Mouse (Mus musculus) lung, postnatal 0 days (tissue): ENCODE results near the gene Hist1h1c. TPM values are rescaled to one million over a fixed set of nuclear protein-coding genes. Genes with fewer than 3 reads are reported as not detected.
A peak's percentile ranks its signal among the peaks of the same experiment; 100 is the strongest.

ENCODE experiments used
- ATAC-seq: fragments of 200-750 bp; cut with Nextera tagmentation; 2 replicates; pipeline ENCODE4 v1.8.0; 2017; ENCODE audit warnings: moderate library complexity
- DNase-seq: peaks from one replicate; pipeline ENCODE4 v3.0.0-alpha.2; 2016; ENCODE audit warnings: low spot score
- H3K27ac ChIP-seq: fragments of 300-500 bp; sonication (generic); 2 replicates; pipeline ENCODE4 v1.5.1; 2014; ENCODE audit warnings: antibody characterized with exemption, mild to moderate bottlenecking, low read length, mixed read lengths
- H3K27me3 ChIP-seq: fragments of 300-500 bp; sonication (generic); replicated peaks from 2 replicates; pipeline ENCODE4 v1.6.1; 2014; ENCODE audit warnings: low read length, mixed read lengths; ENCODE audit not compliant: insufficient read depth
- H3K36me3 ChIP-seq: fragments of 300-500 bp; sonication (generic); 2 replicates; pipeline ENCODE4 v1.6.1; 2014; ENCODE audit warnings: low read length, mixed read lengths; ENCODE audit not compliant: insufficient read depth
- H3K4me1 ChIP-seq: fragments of 300-500 bp; sonication (generic); 2 replicates; pipeline ENCODE4 v1.6.1; 2014; ENCODE audit warnings: antibody characterized with exemption, low read depth, low read length, mixed read lengths; ENCODE audit not compliant: insufficient read depth
- H3K4me2 ChIP-seq: fragments of 300-500 bp; sonication (generic); replicated peaks from 2 replicates; pipeline ENCODE4 v1.6.1; 2014; ENCODE audit warnings: low read depth, mild to moderate bottlenecking, low read length, moderate library complexity, mixed read lengths
- H3K4me3 ChIP-seq: fragments of 300-500 bp; sonication (generic); 2 replicates; pipeline ENCODE4 v1.5.1; 2014; ENCODE audit warnings: low read depth, low read length
- H3K9ac ChIP-seq: fragments of 300-500 bp; sonication (generic); replicated peaks from 2 replicates; pipeline ENCODE4 v1.6.1; 2014; ENCODE audit warnings: low read depth, mild to moderate bottlenecking
- H3K9me3 ChIP-seq: fragments of 300-500 bp; sonication (generic); 2 replicates; pipeline ENCODE4 v1.6.1; 2016; ENCODE audit warnings: low read length, mixed read lengths
- CTCF ChIP-seq: IDR thresholded peaks from 2 replicates; pipeline ENCODE4 v1.5.1; 2016; ENCODE audit warnings: antibody characterized with exemption, mild to moderate bottlenecking
- EP300 ChIP-seq: IDR thresholded peaks from 2 replicates; pipeline ENCODE4 v1.6.1; 2016; ENCODE audit warnings: antibody characterized with exemption, mild to moderate bottlenecking, control low read depth
- WGBS: fragments of 180-500 bp; shearing (Covaris S2); extraction: QIAGEN DNeasy Blood & Tissue Kit; methylation state at CpG from one replicate; pipeline ENCODE4 v1.1.7; 2014; 5-methylcytosine and 5-hydroxymethylcytosine counted together
- polyA plus RNA-seq: library from polyadenylated mRNA; unstranded; fragments of >200 nt; fragmentation: Nextera tagmentation; extraction: Ambion mirVana; gene quantifications from 2 replicates; pipeline ENCODE4 v1.2.1, GENCODE M21; 2015

Hist1h1c gene
- polyA plus RNA-seq, 1 experiment from 2014 or later, result 43.3 TPM

DNA sequence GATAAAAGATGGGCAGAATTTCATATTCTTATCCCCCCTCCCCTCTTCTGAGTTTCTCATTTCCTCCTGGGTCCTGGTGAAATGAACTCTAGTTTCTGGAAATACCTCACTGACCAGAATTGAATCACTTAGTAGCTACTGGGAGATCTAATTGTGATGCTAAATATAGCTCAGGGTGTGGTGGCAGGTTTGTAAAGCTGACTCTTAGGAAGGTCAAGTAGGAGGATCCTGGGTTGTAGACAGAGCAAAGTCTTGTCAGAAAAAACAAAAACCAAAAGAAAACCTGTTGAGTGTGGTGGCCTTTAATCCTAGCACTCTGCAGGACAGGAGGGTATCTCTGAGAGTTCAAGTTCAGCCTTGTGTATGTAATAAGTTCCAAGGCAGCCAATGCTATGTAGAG lies 3.4 kb downstream of the Hist1h1c start:
- H3K27ac ChIP-seq, result no peak overlapping the region
- no peak overlapping the region for H3K9ac ChIP-seq
- H3K27me3 ChIP-seq, result no peaks in the 10 kb centered on the region

DNA sequence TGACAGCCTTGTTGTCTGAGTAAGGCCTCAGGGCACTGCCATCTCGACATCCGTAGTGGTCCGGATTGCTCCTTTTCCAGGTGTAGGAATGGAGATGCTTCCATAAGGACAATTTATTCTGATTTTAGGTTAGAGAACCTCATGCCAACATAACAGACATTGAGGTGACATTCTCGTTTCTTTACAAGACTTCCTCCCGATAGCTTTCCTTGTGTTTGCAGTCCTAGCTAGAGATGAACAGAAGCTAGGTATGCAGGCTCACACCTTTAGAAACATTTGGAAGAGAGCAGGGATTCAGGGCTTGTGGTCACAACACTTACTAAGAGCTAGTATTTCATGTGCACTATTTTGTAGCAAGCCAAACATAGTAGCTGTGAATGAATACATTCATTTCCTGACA lies 4.6 kb downstream of the Hist1h1c start:
- ATAC-seq (no peak), DNase-seq (no peak)
- no peak overlapping the region for H3K4me2 ChIP-seq
- no peak overlapping the region for H3K27ac ChIP-seq
- no peak for TF ChIP-seq CTCF
- no peaks in the 10 kb centered on the region; the same call in 1 of the 2 replicates for H3K4me1 ChIP-seq
- H3K36me3 ChIP-seq, result no peaks in the 10 kb centered on the region
- H3K4me3 ChIP-seq, result no peak overlapping the region
- no peaks in the 10 kb centered on the region for H3K9me3 ChIP-seq
- H3K27me3 ChIP-seq, result no peaks in the 10 kb centered on the region
- no peak overlapping the region for H3K9ac ChIP-seq
- 84% methylated on average over 5 of the region's 5 CpGs for WGBS

More for the DNA sequence above, 3.4 kb downstream of the Hist1h1c start:
- Histone ChIP-seq H3K4me1 (no peaks in the 10 kb centered on the region), H3K4me2 (no peak overlapping the region), H3K9me3 (no peaks in the 10 kb centered on the region), H3K4me3 (no peak overlapping the region), H3K36me3 (no peaks in the 10 kb centered on the region)
- DNase-seq (no peak), ATAC-seq (no peak)
- TF ChIP-seq CTCF, result no peak
- no peak for TF ChIP-seq EP300

- DNase-seq (no peak), ATAC-seq (no peak)
- no peaks in the 10 kb centered on the region for H3K36me3 ChIP-seq
- no peak overlapping the region for H3K27ac ChIP-seq
- no peaks in the 10 kb centered on the region for H3K9me3 ChIP-seq
- TF ChIP-seq CTCF, result no peak
- no peak for TF ChIP-seq EP300
- H3K27me3 ChIP-seq, result no peaks in the 10 kb centered on the region
- no peak overlapping the region for H3K9ac ChIP-seq
- no peak overlapping the region for H3K4me3 ChIP-seq
- H3K4me2 ChIP-seq, result no peak overlapping the region
- H3K4me1 ChIP-seq, result no peaks in the 10 kb centered on the region; the same call in 1 of the 2 replicates
- WGBS, result 24% methylated on average over 4 of the region's 4 CpGs
These were observed 5.4 kb downstream of the Hist1h1c start for GRCm38 (mm10) chr13:23743963-23744362.

DNA sequence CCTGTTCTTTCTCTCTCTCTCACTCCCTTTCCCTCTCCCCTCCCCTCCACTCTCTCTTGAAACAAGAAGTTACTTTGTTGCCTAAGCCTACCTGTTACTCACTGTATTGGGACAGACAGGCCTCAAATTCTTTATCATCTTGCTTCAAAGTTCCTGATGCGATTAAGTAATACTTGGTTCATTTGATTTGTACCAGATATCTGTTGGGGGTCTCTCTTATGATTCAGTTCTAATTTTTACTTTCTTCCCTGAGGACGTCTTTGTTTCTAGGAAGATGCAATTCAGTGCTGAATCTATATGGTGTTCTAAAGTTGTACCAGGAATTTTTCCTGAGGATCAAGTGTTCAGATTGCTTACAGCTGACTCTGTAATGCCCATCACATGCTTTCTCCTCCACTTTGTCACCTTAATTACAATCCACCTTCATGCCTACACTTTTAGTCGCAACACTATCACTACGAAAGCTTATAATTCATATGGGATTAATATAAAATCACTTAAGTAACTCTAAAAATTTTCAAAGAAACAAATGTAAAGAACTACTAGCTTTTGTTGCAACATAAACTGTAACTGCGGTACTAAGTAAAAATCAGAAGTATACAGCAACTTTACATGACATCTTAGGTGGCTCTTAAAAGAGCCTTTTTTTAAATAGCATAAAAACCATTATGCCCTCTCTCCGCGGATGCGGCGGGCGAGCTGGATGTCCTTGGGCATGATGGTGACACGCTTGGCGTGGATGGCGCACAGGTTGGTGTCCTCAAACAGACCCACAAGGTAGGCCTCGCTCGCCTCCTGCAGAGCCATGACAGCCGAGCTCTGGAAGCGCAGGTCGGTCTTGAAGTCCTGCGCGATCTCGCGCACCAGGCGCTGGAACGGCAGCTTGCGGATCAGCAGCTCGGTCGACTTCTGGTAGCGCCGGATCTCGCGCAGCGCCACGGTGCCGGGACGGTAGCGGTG lies 6.1 kb downstream of the Hist1h1c start:
- ATAC-seq (no peak), DNase-seq (no peak)
- H3K27ac ChIP-seq, result no peak overlapping the region
- peak overlapping the region; percentile 55 for H3K4me2 ChIP-seq
- H3K4me1 ChIP-seq, result no peaks in the 10 kb centered on the region; the same call in 1 of the 2 replicates
- no peaks in the 10 kb centered on the region for H3K9me3 ChIP-seq
- no peak for TF ChIP-seq EP300
- no peak for TF ChIP-seq CTCF
- no peaks in the 10 kb centered on the region for H3K27me3 ChIP-seq
- WGBS, result 1% methylated on average over 16 of the region's 36 CpGs
- no peak overlapping the region for H3K9ac ChIP-seq
- H3K36me3 ChIP-seq, result no peaks in the 10 kb centered on the region
- peak overlapping the region; percentile 12; the same call in 1 of the 2 replicates for H3K4me3 ChIP-seq

GRCm38 (mm10) chr13:23745381-23746161 lies 7.0 kb downstream of the Hist1h1c start, which contains the start of gene Hist1h3c:
Gene Hist1h3c, minus strand, starts transcription at chr13:23745602.
- H3K36me3 ChIP-seq, result no peaks in the 10 kb centered on the region
- no peaks in the 10 kb centered on the region; the same call in 1 of the 2 replicates for H3K4me1 ChIP-seq
- H3K27me3 ChIP-seq, result no peaks in the 10 kb centered on the region
- H3K4me2 ChIP-seq, result peak within 1 kb of the TSS; percentile 55
- no peak within 1 kb of the TSS for H3K9ac ChIP-seq
- peak; percentile 97 for DNase-seq
- WGBS, result under 1% methylated on average over 22 of the region's 28 CpGs
- peak; percentile 32; the same call in 1 of the 2 replicates for TF ChIP-seq EP300
- TF ChIP-seq CTCF, result no peak
- peak; percentile 59 for ATAC-seq
- H3K9me3 ChIP-seq, result no peaks in the 10 kb centered on the region
- H3K4me3 ChIP-seq, result peak within 1 kb of the TSS; percentile 20
- H3K27ac ChIP-seq, result peak within 1 kb of the TSS; percentile 91
